Mouse (Mus musculus): ENCODE results near the gene Chat.
"Not testable (repeated sequence)": the region's sequence is repeated elsewhere in the genome, so short reads cannot be mapped to it uniquely, and the experiment has no call there.

Gene Chat

GRCm38 (mm10) chr14:32452552-32452951, 13.2 kb downstream of the Chat start:
- DNase-seq = no peak

DNA sequence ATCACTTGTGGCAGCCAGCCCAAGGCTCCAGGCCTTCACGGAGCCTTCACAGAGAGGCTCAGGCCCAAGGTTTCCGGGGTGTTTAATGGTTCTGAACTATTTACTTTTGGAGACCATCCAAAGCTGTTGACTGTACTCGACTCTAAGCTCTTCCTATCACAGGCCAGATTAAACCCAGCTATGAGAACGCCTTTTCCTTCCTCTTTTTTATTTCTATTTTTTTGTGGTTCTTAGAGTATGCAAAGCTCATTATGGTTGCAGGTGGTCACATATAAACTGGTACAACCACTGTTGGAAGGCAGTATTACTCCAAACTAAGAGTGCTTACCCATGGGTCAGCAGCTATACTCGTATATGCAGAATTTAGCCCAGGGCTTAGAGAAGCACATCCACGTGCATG, 18.8 kb downstream of the Chat start:
- no peak for DNase-seq

DNA sequence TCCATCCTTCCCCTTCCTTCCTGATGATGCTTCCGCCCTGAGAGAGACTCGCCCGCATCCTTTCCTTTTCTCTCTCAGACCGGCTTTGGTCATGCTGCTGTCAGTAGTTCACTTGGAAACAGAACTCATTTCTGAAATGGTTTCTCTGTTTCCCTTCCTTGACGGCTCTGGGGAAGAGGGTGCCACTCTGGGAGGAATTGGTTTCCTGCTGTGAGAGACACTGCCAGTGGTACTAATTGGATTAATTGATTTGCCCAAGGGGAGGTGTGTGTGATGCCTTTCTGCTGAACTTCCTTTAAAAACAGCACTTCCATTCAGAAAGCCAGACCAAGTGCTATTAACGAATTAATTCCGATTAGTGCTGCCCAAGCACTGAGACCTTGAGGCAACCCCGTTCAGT, 22.3 kb downstream of the Chat start:
- DNase-seq = no peak

GRCm38 (mm10) chr14:32439744-32440143, 26.0 kb downstream of the Chat start:
- DNase-seq = no peak

GRCm38 (mm10) chr14:32439316-32439715, 26.5 kb downstream of the Chat start:
- DNase-seq = no peak

- DNase-seq = no peak
These were observed 28.4 kb downstream of the Chat start for GRCm38 (mm10) chr14:32437352-32437793.

- DNase-seq = no peak
These were observed 36.7 kb downstream of the Chat start for GRCm38 (mm10) chr14:32429030-32429602.

DNA sequence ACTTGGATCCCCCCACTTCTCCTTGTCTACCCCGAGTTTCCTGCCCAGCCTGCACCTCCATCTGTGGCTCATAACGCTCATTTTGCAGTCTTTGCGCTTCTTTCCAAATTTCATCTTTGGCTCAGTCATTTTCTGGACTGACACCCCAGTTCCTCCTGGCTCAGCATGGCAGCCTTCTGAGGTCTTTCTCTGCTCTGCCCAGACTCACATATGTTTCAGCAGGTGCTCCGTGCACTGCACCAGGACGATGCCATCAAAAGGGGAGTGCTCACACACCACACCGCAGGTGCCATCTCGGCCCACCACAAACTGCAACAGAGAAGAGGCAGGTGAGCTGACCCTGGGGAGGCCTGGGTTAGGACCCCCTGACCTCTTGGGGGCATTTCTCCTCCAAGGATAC, 41.8 kb downstream of the Chat start:
- no peak for DNase-seq

DNA sequence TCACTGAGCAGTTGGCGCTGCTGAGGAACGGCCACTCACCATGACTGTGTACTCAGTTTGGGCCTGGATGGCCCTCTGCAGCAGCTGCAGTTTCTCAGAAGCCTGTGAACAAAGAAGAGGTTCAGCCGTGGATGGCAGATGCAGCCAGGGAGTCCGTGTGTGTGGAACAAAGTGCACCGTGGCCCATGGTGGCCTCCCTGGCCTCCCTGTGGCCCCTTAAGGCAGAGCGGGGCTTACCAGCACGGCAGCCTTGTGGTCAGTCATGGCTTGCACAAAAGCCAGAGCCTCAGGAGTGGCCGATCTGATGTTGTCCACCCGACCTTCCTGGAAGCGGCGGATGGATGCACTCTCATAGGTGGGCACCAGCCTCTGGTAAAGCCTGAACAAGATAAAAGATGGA, 47.0 kb downstream of the Chat start:
- no peak for DNase-seq

DNA sequence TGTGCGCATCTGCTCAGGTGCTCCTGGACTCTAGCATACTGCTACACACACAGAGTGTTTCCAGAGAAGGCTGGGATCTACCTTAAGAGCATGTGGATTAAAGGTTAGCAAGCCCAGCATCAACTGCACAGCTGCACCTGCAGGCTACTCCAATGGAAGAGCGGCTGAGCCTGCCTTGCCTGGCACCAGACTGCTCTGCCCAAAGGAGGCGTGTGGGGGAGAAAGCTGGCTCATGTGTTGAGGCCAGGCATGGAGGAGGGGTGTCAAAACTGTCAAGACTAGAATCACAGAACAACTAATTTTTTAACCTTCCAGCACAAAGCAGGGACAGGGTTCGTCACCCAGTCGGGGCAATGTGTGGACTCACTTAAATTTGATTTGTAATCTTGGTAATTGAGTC, 53.7 kb downstream of the Chat start:
- DNase-seq = no peak

DNA sequence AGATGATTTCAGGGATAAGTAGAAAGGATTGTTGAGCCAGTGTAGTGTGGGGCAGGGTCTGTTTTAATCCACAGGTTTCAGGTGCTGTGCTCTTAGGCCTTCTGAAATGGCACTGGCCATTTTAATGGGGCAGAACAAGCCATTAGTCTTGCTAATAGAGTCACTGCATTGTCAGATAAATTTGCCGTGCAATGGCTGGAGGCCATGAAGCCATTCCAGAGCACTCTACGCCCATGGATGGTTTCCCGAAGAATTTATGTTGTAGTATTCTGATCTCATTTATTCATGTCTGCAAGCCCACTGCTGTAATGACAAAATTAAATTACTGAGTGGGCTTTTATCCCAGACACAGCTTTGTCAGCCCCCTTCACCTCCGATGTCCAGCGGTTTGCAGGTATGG, 55.7 kb downstream of the Chat start:
- DNase-seq = no peak

DNA sequence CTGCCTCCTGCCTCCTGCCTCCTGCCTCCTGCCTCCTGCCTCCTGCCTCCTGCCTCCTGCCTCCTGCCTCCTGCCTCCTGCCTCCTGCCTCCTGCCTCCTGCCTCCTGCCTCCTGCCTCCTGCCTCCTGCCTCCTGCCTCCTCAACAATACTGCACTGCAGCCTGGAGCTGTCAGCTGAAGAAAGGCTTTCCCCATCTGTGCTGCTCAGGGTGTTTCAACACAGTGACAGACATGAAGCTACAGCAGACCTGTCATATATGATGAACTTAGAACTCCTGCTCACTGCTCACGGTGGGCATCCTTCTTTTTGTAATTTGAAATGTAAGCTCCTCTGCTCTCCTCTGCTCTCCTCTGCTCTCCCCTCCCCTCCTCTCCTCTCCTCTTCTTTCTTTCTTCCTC, 60.4 kb downstream of the Chat start:
- DNase-seq = not testable (repeated sequence)

DNA sequence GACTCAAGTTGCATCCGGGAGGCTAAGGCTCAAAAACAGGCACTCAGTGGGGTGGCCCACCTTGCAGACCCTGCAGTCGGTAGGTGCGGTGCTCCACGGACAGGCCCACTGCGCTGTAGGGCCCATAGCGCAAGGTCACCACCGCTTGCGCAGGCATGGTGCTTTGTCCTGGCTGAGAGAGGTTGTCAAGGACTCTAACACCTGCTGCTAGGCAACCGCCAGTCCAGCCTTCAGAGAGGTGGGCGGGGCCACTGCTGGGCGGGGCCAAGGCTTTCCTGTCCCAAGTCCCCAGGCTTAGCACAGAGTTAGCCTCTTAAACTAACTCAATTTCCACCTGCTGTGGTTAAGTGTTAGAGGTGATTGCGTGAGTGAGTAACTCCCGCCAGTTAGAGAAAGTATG, 77.6 kb downstream of the Chat start, which contains the start of gene 1700024G13Rik:
Gene 1700024G13Rik, minus strand, starts transcription at position 196 of the 400 bp plus-strand sequence.
- DNase-seq = peak; percentile 23 to 48

DNA sequence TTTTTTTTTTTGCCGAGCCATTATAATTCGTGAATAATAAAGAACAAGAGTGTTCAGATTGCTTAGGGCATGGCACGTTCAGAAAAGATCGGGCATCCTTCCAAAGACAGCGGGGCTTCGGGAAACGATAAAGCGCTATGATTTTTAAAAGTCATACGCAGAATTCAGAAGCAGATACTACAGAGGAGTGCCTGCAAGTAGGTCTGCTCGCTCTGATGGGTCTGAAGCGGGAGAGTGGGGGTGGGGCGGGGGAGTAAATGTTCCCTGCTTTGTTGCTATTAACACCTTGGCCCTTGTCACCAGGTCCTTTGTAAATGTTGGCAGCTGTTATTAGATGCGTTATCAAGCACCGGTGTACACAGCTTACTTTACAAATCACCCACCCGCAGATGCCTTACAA, 84.2 kb downstream of the Chat start:
- DNase-seq = no peak

- DNase-seq = no peak
These were observed 84.7 kb downstream of the Chat start for GRCm38 (mm10) chr14:32381066-32381465.

GRCm38 (mm10) chr14:32380099-32380480, 85.7 kb downstream of the Chat start:
- DNase-seq = no peak

- DNase-seq = no peak
These were observed 86.2 kb downstream of the Chat start for GRCm38 (mm10) chr14:32379395-32380098.

- DNase-seq = no peak
These were observed 93.3 kb downstream of the Chat start for GRCm38 (mm10) chr14:32372510-32372909.

DNA sequence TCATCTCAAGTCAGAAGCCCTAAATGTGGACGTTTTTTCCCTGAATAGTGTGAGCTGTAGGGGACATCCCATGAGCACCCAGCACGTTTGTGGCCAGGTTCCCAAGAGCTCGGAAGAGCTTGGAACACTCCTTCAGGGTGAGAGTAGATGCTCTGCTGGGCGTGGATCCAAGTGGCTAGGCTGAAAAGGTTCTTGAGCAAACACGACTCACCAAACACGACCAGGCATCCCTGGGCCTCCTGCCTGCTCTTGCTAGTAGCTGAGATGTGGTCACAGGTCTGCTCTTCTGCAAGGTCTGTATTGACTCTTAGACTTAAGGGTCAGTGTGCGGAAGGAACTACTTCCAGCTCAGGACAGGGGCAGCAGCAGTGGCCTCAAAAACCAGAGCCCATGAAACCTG, 96.0 kb downstream of the Chat start:
- no peak for DNase-seq

GRCm38 (mm10) chr14:32364359-32364758, 101.4 kb downstream of the Chat start:
- DNase-seq = no peak
